Mouse (Mus musculus) spleen, adult 2 months (tissue): ENCODE measurements around the gene Gm5861.
"Not testable (repeated sequence)": the region's sequence is repeated elsewhere in the genome, so short reads cannot be mapped to it uniquely, and the experiment has no call there.

Experiments used
- CTCF ChIP-seq: fragments of 200-500 bp; IDR thresholded peaks from 2 replicates; pipeline ENCODE4 v1.5.1; 2011; ENCODE audit warnings: mild to moderate bottlenecking, inconsistent platforms; ENCODE audit not compliant: insufficient read depth, insufficient read length, insufficient replicate concordance; ENCODE audit errors: extremely low read depth
- POLR2A ChIP-seq: fragments of 200-500 bp; IDR thresholded peaks from 2 replicates; pipeline ENCODE4 v1.6.1; 2011; ENCODE audit warnings: low read depth, low read length, inconsistent platforms

GRCm38 (mm10) chr5:11138031-11138430, 44.8 kb upstream of the Gm5861 start:
- TF ChIP-seq CTCF, POLR2A: not testable (repeated sequence)
